Mouse (Mus musculus): ENCODE measurements around the gene Cbx6.

DNA sequence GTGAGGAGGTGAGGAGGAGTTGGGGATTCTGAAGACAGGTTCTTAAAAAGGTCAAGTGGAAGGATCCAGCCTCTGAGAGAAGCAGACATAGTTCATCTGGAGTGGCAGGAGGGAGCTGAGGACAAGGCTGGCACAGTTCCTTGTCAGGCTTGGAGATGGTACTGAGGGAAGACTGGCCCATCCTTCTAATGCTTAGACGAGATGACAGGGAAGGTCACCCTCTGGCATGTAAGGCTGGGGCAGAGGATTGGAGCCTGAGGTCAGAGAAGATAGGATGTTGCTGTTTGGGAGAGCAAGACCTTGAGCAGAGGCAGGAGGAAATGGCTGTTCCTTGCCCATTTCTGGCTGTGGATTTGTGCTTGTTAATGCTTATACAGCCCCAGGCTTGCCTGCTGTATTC lies 49.4 kb downstream of the Cbx6 start:
- no peak for TF ChIP-seq POLR2A (IDR thresholded peaks at IDR 0.05; ENCODE audit: extremely low read depth, insufficient read depth, low read length)
- no peak for TF ChIP-seq CTCF (IDR thresholded peaks at IDR 0.05; ENCODE audit: extremely low read depth, insufficient read depth, low read length)
